Mouse (Mus musculus) urinary bladder, postnatal 10 days (tissue): Measurements from ENCODE around the gene Crhr1.

ENCODE experiments used
- DNase-seq: peaks from one replicate; pipeline ENCODE4 v3.0.0; 2022; ENCODE audit warnings: low spot score

Gene Crhr1

DNA sequence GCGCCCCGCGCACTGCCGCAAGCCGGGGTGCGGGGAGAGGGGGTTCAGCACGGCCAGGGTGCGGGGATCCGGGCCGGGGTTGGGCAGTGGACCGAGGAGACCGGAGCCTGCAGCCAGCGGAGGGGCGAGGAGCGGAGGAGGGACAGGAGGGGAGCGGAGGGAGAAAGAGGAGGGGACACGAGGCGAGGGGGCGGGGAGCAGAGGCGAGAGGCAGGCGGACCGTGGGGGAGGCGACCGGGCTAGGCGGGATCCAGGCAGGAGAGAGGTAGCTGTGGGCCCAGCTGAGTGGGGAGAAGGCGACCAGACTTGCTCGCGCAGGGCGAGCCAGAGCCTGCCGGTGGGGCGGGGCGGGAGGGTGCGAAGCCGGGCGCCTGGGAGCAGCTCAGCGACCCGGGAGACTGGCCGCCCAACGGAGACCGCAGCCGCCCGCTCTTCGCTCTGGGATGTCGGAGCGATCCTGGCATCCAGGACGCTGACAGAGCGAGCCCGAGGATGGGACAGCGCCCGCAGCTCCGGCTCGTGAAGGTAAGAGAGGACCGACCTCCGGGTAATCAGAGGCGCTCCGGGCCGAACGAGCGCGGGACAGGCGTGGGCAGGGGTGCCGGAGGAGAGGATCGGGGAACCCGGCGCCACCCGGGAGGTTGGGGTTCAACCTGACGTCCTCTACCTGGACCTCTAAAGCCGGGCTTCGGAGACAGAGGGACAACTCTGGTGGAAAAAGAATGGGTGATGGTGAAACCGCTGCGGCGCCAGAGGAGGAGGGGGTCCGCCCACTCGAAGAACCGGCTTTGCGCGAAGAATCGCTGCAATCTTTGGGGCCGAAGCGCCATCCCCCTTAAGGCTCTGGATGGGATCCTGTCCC lies at the start of gene Crhr1:
Crhr1 (plus strand) TSS at position 276 of the 862 bp plus-strand sequence.
- no peak for DNase-seq

DNA sequence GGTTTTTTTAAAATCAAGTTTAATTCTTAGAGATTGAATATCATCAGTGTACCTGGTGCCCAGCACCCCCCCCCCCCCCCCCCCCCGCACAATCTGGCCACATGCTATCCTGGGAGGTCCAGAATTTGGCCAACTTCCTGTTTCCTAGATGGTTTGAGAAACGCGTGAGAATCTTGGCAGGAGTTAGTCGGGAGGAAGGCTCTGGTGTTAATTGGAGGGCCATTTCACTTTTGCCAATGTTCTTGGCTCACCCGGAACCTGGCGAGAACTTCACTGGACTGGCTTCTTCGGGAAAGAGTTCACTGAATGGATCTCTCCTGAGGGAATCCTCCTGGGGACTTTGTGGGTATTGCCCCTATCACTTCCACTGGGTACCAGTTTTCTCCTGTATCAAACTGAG lies 49.4 kb upstream of the Crhr1 start:
- no peak for DNase-seq

GRCm38 (mm10) chr11:104083716-104084115 lies 48.9 kb upstream of the Crhr1 start:
- no peak for DNase-seq

- no peak for DNase-seq
Observed at GRCm38 (mm10) chr11:104088519-104088918, 44.1 kb upstream of the Crhr1 start.

- DNase-seq = no peak
Observed at GRCm38 (mm10) chr11:104090769-104091168, 41.9 kb upstream of the Crhr1 start.

GRCm38 (mm10) chr11:104095151-104095550 lies 37.5 kb upstream of the Crhr1 start:
- no peak for DNase-seq

DNA sequence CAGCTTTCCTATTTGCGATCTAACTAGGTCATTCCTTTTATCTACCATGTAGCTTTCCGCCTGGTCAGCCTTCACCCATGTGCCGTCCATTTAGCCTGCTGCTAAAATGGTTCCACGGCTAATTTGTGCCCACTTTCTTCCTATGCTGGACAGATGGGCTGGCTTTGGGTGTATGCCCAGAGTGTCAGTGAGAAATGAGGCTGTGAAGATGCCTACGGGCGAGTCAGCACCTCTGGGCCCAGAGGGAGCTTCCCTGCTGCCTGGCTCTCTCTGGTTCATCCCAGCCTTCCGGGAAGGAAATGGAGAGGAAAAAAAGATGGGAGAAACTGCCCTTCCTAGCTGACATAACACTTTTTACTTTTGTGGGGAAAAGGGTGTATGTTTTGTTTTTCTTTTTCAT lies 36.1 kb upstream of the Crhr1 start:
- DNase-seq = no peak

- no peak for DNase-seq
Observed at GRCm38 (mm10) chr11:104099542-104099941, 33.1 kb upstream of the Crhr1 start.

- DNase-seq = no peak
Observed at GRCm38 (mm10) chr11:104102641-104103040, 30.0 kb upstream of the Crhr1 start.

GRCm38 (mm10) chr11:104106329-104106728 lies 26.3 kb upstream of the Crhr1 start:
- DNase-seq = no peak

- DNase-seq = no peak
Observed at GRCm38 (mm10) chr11:104106969-104107368, 25.7 kb upstream of the Crhr1 start.

DNA sequence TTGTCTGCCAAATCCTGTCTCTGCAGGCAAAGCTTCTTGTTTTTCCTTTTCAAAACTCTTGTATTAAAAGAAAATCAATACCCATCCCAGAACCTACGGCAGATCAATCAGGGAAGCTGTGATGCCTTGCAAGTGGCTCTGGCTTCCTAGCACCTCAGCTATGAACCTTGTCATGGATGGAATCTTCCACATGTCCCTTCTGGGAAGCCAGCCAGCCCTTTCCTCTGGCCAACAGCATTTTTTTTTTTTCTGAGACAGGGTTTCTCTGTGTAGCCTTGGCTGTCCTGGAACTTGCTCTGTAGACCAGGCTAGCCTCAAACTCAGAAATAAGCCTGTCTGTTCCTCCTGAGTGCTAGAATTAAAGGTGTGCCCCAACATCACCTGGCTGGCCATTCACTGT lies 22.3 kb upstream of the Crhr1 start:
- DNase-seq = no peak

GRCm38 (mm10) chr11:104111851-104112250 lies 20.8 kb upstream of the Crhr1 start:
- DNase-seq = no peak

DNA sequence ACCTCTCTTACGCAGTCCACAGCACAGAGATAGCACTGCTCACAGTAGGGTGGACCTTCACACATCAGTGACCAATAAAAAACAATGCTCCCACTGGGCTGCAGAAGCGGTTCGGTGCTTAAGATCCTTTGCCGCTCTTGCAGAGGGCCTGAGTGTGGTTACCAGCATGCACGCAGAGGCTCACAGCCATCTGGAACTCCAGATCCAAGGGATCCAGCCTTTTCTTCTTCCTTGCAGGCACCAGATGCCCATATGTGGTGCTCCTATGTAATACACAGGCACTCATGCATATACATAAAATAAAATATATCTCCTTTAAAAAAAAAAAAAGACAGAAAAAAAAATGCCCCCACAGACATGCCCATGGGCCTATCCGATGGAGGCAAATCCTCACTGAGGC lies 19.0 kb upstream of the Crhr1 start:
- no peak for DNase-seq

DNA sequence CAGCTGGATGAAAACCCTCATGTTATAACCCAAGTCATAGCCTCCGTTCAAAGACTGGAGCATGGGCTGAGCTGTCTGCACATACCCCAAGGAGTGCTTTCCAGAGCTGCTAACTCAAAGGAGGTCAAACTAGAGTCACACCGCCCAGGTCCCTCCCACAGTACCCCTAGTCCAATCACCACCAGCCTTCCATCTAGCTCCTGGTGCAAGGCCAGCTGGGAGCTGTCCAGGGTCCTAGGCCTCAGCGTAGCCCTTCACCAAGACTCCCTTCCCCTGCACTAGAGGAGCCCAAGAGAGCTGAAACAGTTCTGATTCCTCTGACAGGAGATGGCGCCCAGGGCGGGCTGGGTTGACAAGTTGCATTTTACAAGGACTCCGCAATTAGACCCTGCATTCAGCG lies 18.0 kb upstream of the Crhr1 start:
- DNase-seq = no peak

DNA sequence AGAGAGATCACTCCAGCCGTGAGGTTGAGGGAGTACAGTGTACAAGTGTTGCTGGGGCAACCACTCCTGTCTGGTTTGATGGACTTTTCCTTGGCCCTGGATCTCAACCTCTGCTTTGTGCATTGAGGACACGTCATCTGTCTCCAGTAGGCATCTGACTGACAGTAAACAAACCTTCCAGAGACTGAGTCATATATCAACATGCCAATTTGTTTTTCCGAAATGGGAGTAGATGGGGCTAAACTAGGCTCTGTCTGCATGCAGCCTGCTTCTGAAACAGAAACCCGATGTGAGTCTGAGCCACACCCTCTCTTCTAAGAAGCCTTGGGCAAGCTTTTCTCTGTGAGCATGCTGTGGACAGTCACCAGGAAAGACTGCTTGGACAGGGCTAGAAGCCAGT lies 14.3 kb upstream of the Crhr1 start:
- DNase-seq = no peak

- DNase-seq = no peak
Observed at GRCm38 (mm10) chr11:104122966-104123365, 9.7 kb upstream of the Crhr1 start.

GRCm38 (mm10) chr11:104123479-104123878 lies 9.2 kb upstream of the Crhr1 start:
- no peak for DNase-seq

GRCm38 (mm10) chr11:104124582-104124981 lies 8.1 kb upstream of the Crhr1 start:
- no peak for DNase-seq

DNA sequence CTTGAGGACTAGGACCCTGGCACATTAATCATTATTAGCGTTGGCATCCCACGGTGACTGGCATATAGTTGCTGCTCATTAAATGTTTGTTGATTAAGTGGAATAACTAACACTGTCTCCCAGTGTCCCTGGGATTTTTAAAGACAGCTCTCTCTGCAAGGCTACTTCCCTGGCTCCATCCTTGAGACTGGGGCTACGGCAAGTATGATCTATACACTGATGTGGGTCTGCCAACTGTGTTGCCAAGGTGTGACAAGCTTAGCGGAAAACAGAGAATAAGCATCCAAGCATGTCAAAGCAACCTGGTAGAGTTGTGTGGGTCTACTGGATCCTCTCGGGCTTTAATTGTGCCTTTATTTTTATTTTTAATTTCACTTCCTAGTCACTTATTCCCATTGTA lies 3.2 kb upstream of the Crhr1 start:
- no peak for DNase-seq

DNA sequence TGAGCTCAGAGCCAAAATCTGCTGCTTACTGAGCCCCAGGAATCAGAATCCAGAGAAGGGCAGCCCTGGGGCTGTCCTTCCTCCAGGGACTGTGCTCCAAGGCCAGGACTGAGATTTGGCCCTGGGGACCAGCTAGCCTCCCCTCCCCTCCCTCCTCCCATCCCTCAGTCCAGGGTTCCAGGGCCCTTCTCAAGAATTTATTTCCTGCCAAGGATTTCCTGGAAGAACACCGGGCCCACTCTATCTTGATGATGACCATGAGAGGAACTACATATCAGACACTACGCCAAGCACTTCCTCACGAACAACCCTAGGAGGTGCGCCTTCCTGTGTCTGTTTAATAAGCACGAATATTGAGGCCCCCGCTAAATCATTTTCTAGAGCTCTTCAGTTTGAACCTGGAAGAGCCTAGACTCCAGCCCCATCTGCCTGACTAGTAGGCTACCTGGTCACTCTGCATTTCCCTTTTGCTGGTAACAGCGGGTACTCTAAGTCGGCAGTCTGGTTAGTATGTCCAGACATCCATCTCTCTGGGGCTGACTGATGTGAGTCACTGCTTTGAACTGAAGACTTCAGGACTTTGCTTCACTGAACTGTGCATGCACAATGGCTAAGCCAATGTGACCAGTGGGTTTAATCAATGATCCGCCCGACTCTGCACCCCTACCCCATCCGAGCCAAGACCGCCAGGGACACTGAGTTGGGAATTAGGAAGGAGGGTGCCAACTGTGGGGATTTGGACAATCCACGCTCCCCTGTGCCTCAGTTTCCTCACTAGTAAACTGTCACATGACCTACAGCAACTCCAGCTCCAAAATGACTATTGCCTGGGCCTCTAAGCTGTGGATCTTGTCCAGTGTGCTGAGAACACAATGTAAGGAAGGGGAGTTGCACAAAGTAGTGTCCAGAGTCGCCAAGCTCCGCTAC lies 1.7 kb upstream of the Crhr1 start:
- no peak for DNase-seq

DNA sequence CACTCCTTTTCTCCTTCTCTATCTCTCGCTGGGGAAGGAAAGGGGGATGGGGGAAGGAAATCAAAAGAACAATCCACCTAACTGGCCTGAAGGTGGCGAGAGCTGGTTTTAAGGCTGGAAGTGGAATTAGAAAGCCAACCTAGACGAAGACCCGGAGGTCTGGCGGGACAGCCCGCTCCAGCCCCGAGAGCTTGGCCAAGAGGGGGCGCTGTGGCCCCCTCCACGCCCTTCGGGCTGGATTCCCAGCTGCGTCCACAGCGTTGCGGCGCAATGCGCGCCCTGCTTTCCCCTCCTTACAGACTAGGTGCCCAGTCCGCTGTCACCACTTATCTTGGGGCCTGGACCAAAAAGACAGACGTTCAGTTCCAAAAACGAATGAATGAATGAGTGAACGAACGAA lies 899 bp upstream of the Crhr1 start:
- DNase-seq = no peak

- no peak for DNase-seq
Observed at GRCm38 (mm10) chr11:104133442-104133983, 858 bp downstream of the Crhr1 start.
